8 mouse cellular contexts compared by ENCODE assay signal in genomic region chr17:25568880-25569279, GRCm38 (mm10). TPM values are rescaled to one million over a fixed set of nuclear protein-coding genes. Genes with fewer than 3 reads are reported as not detected.
A peak's percentile ranks its signal among the peaks of the same experiment; 100 is the strongest.
DNase-seq lines count a peak whose midpoint lies in the region; ATAC-seq and TF ChIP-seq lines count a peak whose summit lies in the region.

No protein-coding gene starts in this region.

- H3K36me3 ChIP-seq in limb, embryonic 13.5 days, result peaks cover 6% of the 10 kb centered on the region; the same call in 1 of the 2 replicates
- H3K36me3 ChIP-seq in stomach, postnatal 0 days (ENCODE audit: control insufficient read depth, insufficient read depth, low read length), result no peaks in the 10 kb centered on the region

- peak; percentile 89 for DNase-seq in heart, adult 11 months
- DNase-seq in heart, postnatal 14 days, result no peak
- DNase-seq in right cerebral cortex, adult 2 months (ENCODE audit: low spot score in 2 of 2), result peak; percentile 40 to 50
- no peak for DNase-seq in right cerebral cortex, postnatal 4 days
- no peak for DNase-seq in stomach, postnatal 0 days (ENCODE audit: low spot score)
- no peak for DNase-seq in T-cell, adult 2 months (ENCODE audit: low spot score)

- peak overlapping the region; percentile 55 for H3K27ac ChIP-seq in limb, embryonic 13.5 days
- H3K27ac ChIP-seq in stomach, postnatal 0 days (replicated peaks), result no peak overlapping the region

- intact Hi-C loops in heart, postnatal 14 days (cut with DNase I), result loop anchor here (2.0 kb wide), 1 partner anchor 128 kb away; no protein-coding TSS in a partner anchor

- peaks cover 56% of the 10 kb centered on the region for H3K27me3 ChIP-seq in limb, embryonic 13.5 days
- peaks cover 3% of the 10 kb centered on the region; the same call in 1 of the 2 replicates for H3K27me3 ChIP-seq in stomach, postnatal 0 days (ENCODE audit: control insufficient read depth, insufficient read depth, low read length)

- peak overlapping the region; percentile 60 for H3K4me3 ChIP-seq in limb, embryonic 13.5 days
- H3K4me3 ChIP-seq in stomach, postnatal 0 days (ENCODE audit: low read depth, low read length), result no peak overlapping the region

- peaks cover 59% of the 10 kb centered on the region for H3K4me1 ChIP-seq in limb, embryonic 13.5 days
- H3K4me1 ChIP-seq in stomach, postnatal 0 days (replicated peaks; ENCODE audit: control insufficient read depth, insufficient read depth), result 0 out of 2 replicates have a peak, but pooled peaks cover 3% of the 10 kb centered on the region

- WGBS in limb, embryonic 13.5 days, result 57% methylated on average over 11 of the region's 11 CpGs
- WGBS in stomach, postnatal 0 days, result 83% methylated on average over 11 of the region's 11 CpGs

- TF ChIP-seq EP300 in stomach, postnatal 0 days (optimal IDR thresholded peaks at IDR 0.05), result no peak

- H3K9ac ChIP-seq in limb, embryonic 13.5 days, result peak overlapping the region; percentile 75
- H3K9ac ChIP-seq in stomach, postnatal 0 days (ENCODE audit: low read length), result no peak overlapping the region

- peak overlapping the region; percentile 98 for H3K4me2 ChIP-seq in limb, embryonic 13.5 days (replicated peaks)
- 0 out of 2 replicates have a peak overlapping the region, but pooled peaks have one; percentile 8 for H3K4me2 ChIP-seq in stomach, postnatal 0 days (replicated peaks; ENCODE audit: low read depth)

- no peaks in the 10 kb centered on the region for H3K9me3 ChIP-seq in limb, embryonic 13.5 days
- H3K9me3 ChIP-seq in stomach, postnatal 0 days (ENCODE audit: control insufficient read depth, low read length), result no peaks in the 10 kb centered on the region

- TF ChIP-seq CTCF in stomach, postnatal 0 days (IDR thresholded peaks at IDR 0.05; ENCODE audit: low read depth), result no peak

- ATAC-seq in limb, embryonic 13.5 days (ENCODE audit: low FRiP score, low read depth), result no peak
- ATAC-seq in stomach, postnatal 0 days (ENCODE audit: low FRiP score, low TSS enrichment), result no peak
- ATAC-seq in megakaryocyte-erythroid progenitor cell, adult 5-6 weeks (replicated peaks; ENCODE audit: low FRiP score, low TSS enrichment, poor library complexity, severe bottlenecking), result no peak

RNA-seq across cellular contexts. Expression of gene Sox8, which starts 1.6 kb away (rescaled TPM):
- under 1 TPM; 0.56 to 0.67 TPM for total RNA-seq in heart, postnatal 14 days (2021)
- 15.0 and 16.5 TPM in 2 replicates for polyA plus RNA-seq in limb, embryonic 13.5 days (2015; fragmentation: Nextera tagmentation; extraction: Ambion mirVana)
- polyA plus RNA-seq in stomach, postnatal 0 days (2015; fragmentation: Nextera tagmentation; extraction: Ambion mirVana), result 1.4 and 1.6 TPM in 2 replicates
- not detected in 2 replicates for total RNA-seq in megakaryocyte-erythroid progenitor cell, adult 5-6 weeks (2014; fragmentation: Nextera tagmentation)
- not detected in 2 replicates for total RNA-seq in megakaryocyte-erythroid progenitor cell, adult 5-6 weeks (2017)

RNA-seq across cellular contexts. Expression of gene Lmf1, which starts 10.0 kb away (rescaled TPM):
- total RNA-seq in heart, postnatal 14 days (2021), result 10 to 100 TPM; 26.2 to 28.0 TPM
- 31.2 and 33.2 TPM in 2 replicates for polyA plus RNA-seq in limb, embryonic 13.5 days (2015; fragmentation: Nextera tagmentation; extraction: Ambion mirVana)
- 16.3 and 17.7 TPM in 2 replicates for polyA plus RNA-seq in stomach, postnatal 0 days (2015; fragmentation: Nextera tagmentation; extraction: Ambion mirVana)
- 17.6 and 24.2 TPM in 2 replicates for total RNA-seq in megakaryocyte-erythroid progenitor cell, adult 5-6 weeks (2014; fragmentation: Nextera tagmentation)
- total RNA-seq in megakaryocyte-erythroid progenitor cell, adult 5-6 weeks (2017), result 3.2 and 4.8 TPM in 2 replicates

Comparison
In these comparisons a context has a peak if more than half of its experiments do, and no peak if none do; other contexts are left out.
1. DNase-seq: peak in heart, adult 11 months (single experiment) and right cerebral cortex, adult 2 months (2 of 2); none in heart, postnatal 14 days (0 of 2), right cerebral cortex, postnatal 4 days (single experiment), stomach, postnatal 0 days (single experiment) and T-cell, adult 2 months (single experiment).